17 mouse cellular contexts compared by ENCODE assay signal in genomic region chr4:96874644-96875043, GRCm38 (mm10).
DNase-seq lines count a peak whose midpoint lies in the region; ATAC-seq and TF ChIP-seq lines count a peak whose summit lies in the region.
"Had no signal": no experiment of that assay in that cellular context is flagged by ENCODE, and none has a peak within 500 bp of the region (broad histone marks: within the 10 kb centered on the region; RNA-seq: fewer than 3 reads in every experiment).

No protein-coding gene starts in this region.

- TF ChIP-seq CTCF in heart, adult 2 months (IDR thresholded peaks at IDR 0.05) = peak; percentile 24; the same call in 1 of the 2 replicates

- TF ChIP-seq POLR2A in heart, adult 2 months (IDR thresholded peaks at IDR 0.05; ENCODE audit: insufficient read depth, low read depth, low read length) = no peak

- no peaks in the 10 kb centered on the region for H3K4me1 ChIP-seq in heart, adult 2 months (ENCODE audit: control insufficient read depth, insufficient read depth, low read length)
- H3K4me1 ChIP-seq in kidney, embryonic 15.5 days = no peaks in the 10 kb centered on the region

- no peak for ATAC-seq in kidney, embryonic 15.5 days (replicated peaks; ENCODE audit: low FRiP score)

- no peak for TF ChIP-seq EP300 in heart, adult 2 months (IDR thresholded peaks at IDR 0.05; ENCODE audit: insufficient read depth, low read depth, low read length)

- H3K36me3 ChIP-seq in heart, adult 2 months (ENCODE audit: control insufficient read depth, insufficient read depth, low read length) = no peaks in the 10 kb centered on the region
- H3K36me3 ChIP-seq in kidney, embryonic 15.5 days = no peaks in the 10 kb centered on the region

- H3K4me2 ChIP-seq in kidney, embryonic 15.5 days = no peak overlapping the region

- DNase-seq in adrenal gland, postnatal 14 days = peak; percentile 4
- DNase-seq in adrenal gland, postnatal 4 days (ENCODE audit: low spot score in 2 of 2) = no peak
- DNase-seq in heart, adult 2 months = no peak
- no peak for DNase-seq in heart, postnatal 25 days (ENCODE audit: low spot score)
- peak; percentile 2 to 4 for DNase-seq in kidney, postnatal 4 days
- DNase-seq in ES-CJ7 (ENCODE audit: low read depth, low spot score) = peak; percentile 8
- DNase-seq in spleen, adult 12 weeks (ENCODE audit: low spot score) = no peak
- DNase-seq: adrenal gland, postnatal 36 days; cerebellum, adult 9-10 months; heart, adult 11 months; heart, postnatal 36 days; liver; lung, postnatal 36 days; right cerebral cortex, postnatal 25 days; thymus, postnatal 36 days had no signal

- intact Hi-C loops in heart, adult 2 months (cut with DNase I) = no loop called here
- intact Hi-C loops in heart, postnatal 25 days (cut with DNase I) = no loop called here

- no peak overlapping the region for H3K27ac ChIP-seq in heart, adult 2 months
- no peak overlapping the region for H3K27ac ChIP-seq in kidney, embryonic 15.5 days

- H3K4me3 ChIP-seq in heart, adult 2 months = no peak overlapping the region
- H3K4me3 ChIP-seq in kidney, embryonic 15.5 days (replicated peaks) = no peak overlapping the region
- H3K4me3 ChIP-seq: erythroblast, embryonic 14.5 days had no signal

- no peak overlapping the region for H3K9ac ChIP-seq in heart, adult 2 months (ENCODE audit: low read depth, low read length)
- H3K9ac ChIP-seq in kidney, embryonic 15.5 days = no peak overlapping the region

- H3K27me3 ChIP-seq in heart, adult 2 months (ENCODE audit: control insufficient read depth, insufficient read depth, low read length) = no peaks in the 10 kb centered on the region
- H3K27me3 ChIP-seq in kidney, embryonic 15.5 days = no peaks in the 10 kb centered on the region

- H3K9me3 ChIP-seq in kidney, embryonic 15.5 days (replicated peaks) = no peaks in the 10 kb centered on the region

- H3K79me2 ChIP-seq in heart, adult 2 months (replicated peaks; ENCODE audit: control insufficient read depth, insufficient read depth, low read length) = no peaks in the 10 kb centered on the region

Comparison
In these comparisons a context has a peak if more than half of its experiments do, and no peak if none do; other contexts are left out.
1. DNase-seq: peak in adrenal gland, postnatal 14 days (single experiment), kidney, postnatal 4 days (2 of 2) and ES-CJ7 (single experiment); none in adrenal gland, postnatal 4 days (0 of 2), heart, adult 2 months (0 of 2), heart, postnatal 25 days (single experiment) and spleen, adult 12 weeks (single experiment).